In the genomic region with DNA sequence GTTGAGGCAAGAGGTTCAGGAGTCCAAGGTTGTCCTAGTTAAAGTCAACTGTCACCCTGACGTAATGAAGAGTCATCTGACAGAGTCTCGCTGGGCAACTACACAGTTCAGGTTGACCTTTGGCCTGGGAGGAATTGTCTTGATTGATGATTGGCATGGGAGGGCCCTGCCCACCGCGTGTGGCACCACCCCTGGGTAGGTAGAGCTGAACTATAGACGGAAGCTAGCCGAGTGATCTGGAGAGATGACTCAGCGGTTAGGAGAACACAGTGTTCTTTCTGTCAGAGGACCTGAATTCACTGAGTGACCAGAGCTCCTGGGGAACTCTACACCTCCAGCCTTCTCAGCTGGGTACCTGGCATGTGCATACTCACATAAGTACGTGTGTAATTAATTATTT, we compare ENCODE assay signal across 10 mouse cellular contexts. TPM values are rescaled to one million over a fixed set of nuclear protein-coding genes. Genes with fewer than 3 reads are reported as not detected.
A peak's percentile ranks its signal among the peaks of the same experiment; 100 is the strongest.
DNase-seq lines count a peak whose midpoint lies in the region; ATAC-seq lines count a peak whose summit lies in the region.
"Had no signal": no experiment of that assay in that cellular context is flagged by ENCODE, and none has a peak within 500 bp of the region (broad histone marks: within the 10 kb centered on the region; RNA-seq: fewer than 3 reads in every experiment).

No protein-coding gene starts in this region.

- peak; percentile 30; the same call in 1 of the 2 replicates for ATAC-seq in megakaryocyte progenitor cell, adult 5-6 weeks (replicated peaks; ENCODE audit: poor library complexity)
- no peak for ATAC-seq in forebrain, embryonic 14.5 days

- DNase-seq in MN1 (ENCODE audit: low spot score) = peak; percentile 46
- peak; percentile 46 to 66 for DNase-seq in kidney, postnatal 4 days
- no peak for DNase-seq in thymus, postnatal 14 days
- DNase-seq in forebrain, embryonic 14.5 days (ENCODE audit: low spot score) = no peak
- no peak for DNase-seq in heart, postnatal 25 days (ENCODE audit: low spot score)
- DNase-seq: cerebellum, adult 18-20 months; layer of hippocampus, postnatal 36 days; thymus, postnatal 36 days had no signal

- no peak overlapping the region for H3K9ac ChIP-seq in forebrain, embryonic 14.5 days (ENCODE audit: low read length)

- peak overlapping the region; percentile 59 for H3K27ac ChIP-seq in brown adipose tissue, adult 24 weeks (replicated peaks; ENCODE audit: low read depth, low read length)
- no peak overlapping the region for H3K27ac ChIP-seq in forebrain, embryonic 14.5 days (ENCODE audit: low read depth, low read length)

- H3K27me3 ChIP-seq in forebrain, embryonic 14.5 days (replicated peaks; ENCODE audit: control insufficient read depth, insufficient read depth, low read length) = 0 out of 2 replicates have a peak, but pooled peaks cover 3% of the 10 kb centered on the region

- H3K9me3 ChIP-seq in forebrain, embryonic 14.5 days (replicated peaks; ENCODE audit: control insufficient read depth, low read length) = no peaks in the 10 kb centered on the region

- intact Hi-C loops in heart, postnatal 25 days (cut with DNase I) = loop anchor here (5.0 kb wide), 1 partner anchor 309 kb away; no protein-coding TSS in a partner anchor

- 0 out of 2 replicates have a peak, but pooled peaks cover 2% of the 10 kb centered on the region for H3K4me1 ChIP-seq in brown adipose tissue, adult 24 weeks (ENCODE audit: control insufficient read depth, insufficient read depth, insufficient read length, low read length)
- peaks cover 18% of the 10 kb centered on the region for H3K4me1 ChIP-seq in forebrain, embryonic 14.5 days (ENCODE audit: control insufficient read depth, insufficient read depth, low read length)

- H3K4me2 ChIP-seq in forebrain, embryonic 14.5 days (ENCODE audit: low read length) = no peak overlapping the region

- H3K4me3 ChIP-seq in brown adipose tissue, adult 24 weeks (ENCODE audit: insufficient read depth, low read depth, low read length) = no peak overlapping the region
- no peak overlapping the region for H3K4me3 ChIP-seq in forebrain, embryonic 14.5 days (ENCODE audit: low read depth, low read length)

- WGBS in forebrain, embryonic 14.5 days = 36% methylated on average over 8 of the region's 8 CpGs

- H3K36me3 ChIP-seq in forebrain, embryonic 14.5 days (ENCODE audit: control insufficient read depth, insufficient read depth, low read length) = no peaks in the 10 kb centered on the region

RNA-seq across cellular contexts. Expression of gene Plk3, which starts 2.3 kb away (rescaled TPM):
- 0.71 and 2.5 TPM in 2 replicates for polyA plus RNA-seq in brown adipose tissue, adult 24 weeks (2012; ENCODE audit: insufficient read depth, insufficient read length, missing spikeins)
- 1.4 and 2.0 TPM in 2 replicates for total RNA-seq in megakaryocyte progenitor cell, adult 5-6 weeks (2015)
- total RNA-seq in megakaryocyte progenitor cell, adult 5-6 weeks (2017) = 1.1 and 4.1 TPM in 2 replicates
- 7.0 and 7.1 TPM in 2 replicates for polyA plus RNA-seq in forebrain, embryonic 14.5 days (2014; fragmentation: Nextera tagmentation; extraction: Ambion mirVana)
- total RNA-seq in heart, postnatal 25 days (2021) = 1 to 10 TPM; 1.5 to 2.1 TPM

RNA-seq across cellular contexts. Expression of gene Tctex1d4, which starts 9.4 kb away (rescaled TPM):
- polyA plus RNA-seq in brown adipose tissue, adult 24 weeks (2012; ENCODE audit: insufficient read depth, insufficient read length, missing spikeins) = not detected in 2 replicates
- total RNA-seq in megakaryocyte progenitor cell, adult 5-6 weeks (2015) = not detected in 2 replicates
- not detected in 2 replicates for total RNA-seq in megakaryocyte progenitor cell, adult 5-6 weeks (2017)
- 0.25 and 0.32 TPM in 2 replicates for polyA plus RNA-seq in forebrain, embryonic 14.5 days (2014; fragmentation: Nextera tagmentation; extraction: Ambion mirVana)
- total RNA-seq in heart, postnatal 25 days (2021) = not detected
- total RNA-seq: layer of hippocampus, postnatal 36 days had no signal

RNA-seq across cellular contexts. Expression of gene Btbd19, which starts 10.5 kb away (rescaled TPM):
- polyA plus RNA-seq in brown adipose tissue, adult 24 weeks (2012; ENCODE audit: insufficient read depth, insufficient read length, missing spikeins) = 1.8 TPM in 1 of 2 replicates, not detected in the other
- 9.1 and 10.2 TPM in 2 replicates for total RNA-seq in megakaryocyte progenitor cell, adult 5-6 weeks (2015)
- total RNA-seq in megakaryocyte progenitor cell, adult 5-6 weeks (2017) = 6.4 and 8.9 TPM in 2 replicates
- 2.2 and 2.5 TPM in 2 replicates for polyA plus RNA-seq in forebrain, embryonic 14.5 days (2014; fragmentation: Nextera tagmentation; extraction: Ambion mirVana)
- 1 to 10 TPM; 2.0 to 3.3 TPM for total RNA-seq in heart, postnatal 25 days (2021)

RNA-seq across cellular contexts. Expression of gene Rps8, which starts 20.0 kb away (rescaled TPM):
- polyA plus RNA-seq in brown adipose tissue, adult 24 weeks (2012; ENCODE audit: insufficient read depth, insufficient read length, missing spikeins) = 544 and 683 TPM in 2 replicates
- total RNA-seq in megakaryocyte progenitor cell, adult 5-6 weeks (2015) = 4,838 and 5,186 TPM in 2 replicates
- total RNA-seq in megakaryocyte progenitor cell, adult 5-6 weeks (2017) = 1,989 and 2,131 TPM in 2 replicates
- polyA plus RNA-seq in forebrain, embryonic 14.5 days (2014; fragmentation: Nextera tagmentation; extraction: Ambion mirVana) = 621 and 797 TPM in 2 replicates
- 100 to 1,000 TPM; 571 to 648 TPM for total RNA-seq in heart, postnatal 25 days (2021)

RNA-seq across cellular contexts. Expression of gene Ptch2, which starts 40.2 kb away (rescaled TPM):
- polyA plus RNA-seq in brown adipose tissue, adult 24 weeks (2012; ENCODE audit: insufficient read depth, insufficient read length, missing spikeins) = 1.2 and 1.5 TPM in 2 replicates
- total RNA-seq in megakaryocyte progenitor cell, adult 5-6 weeks (2015) = 0.30 and 1.3 TPM in 2 replicates
- total RNA-seq in megakaryocyte progenitor cell, adult 5-6 weeks (2017) = 0.08 and 0.57 TPM in 2 replicates
- polyA plus RNA-seq in forebrain, embryonic 14.5 days (2014; fragmentation: Nextera tagmentation; extraction: Ambion mirVana) = 2.4 and 3.4 TPM in 2 replicates
- total RNA-seq in heart, postnatal 25 days (2021) = 1 to 10 TPM; 1.1 to 1.5 TPM

Comparison
In these comparisons a context has a peak if more than half of its experiments do, and no peak if none do; other contexts are left out.
1. DNase-seq: peak in MN1 (single experiment) and kidney, postnatal 4 days (2 of 2); none in thymus, postnatal 14 days (single experiment), forebrain, embryonic 14.5 days (single experiment) and heart, postnatal 25 days (single experiment).